Mouse (Mus musculus) CH12.LX (cell line): ENCODE measurements at regions not wholly inside any gene's neighbourhood (a gene's known extent, or its start where the extent isn't known, plus 50 kb on each side); places are given as distances from the start of the nearest gene placed in this dataset.

ENCODE experiments used
- CHD2 ChIP-seq: IDR thresholded peaks from 2 replicates; pipeline ENCODE4 v1.6.1; 2011; ENCODE audit warnings: low read length, improper control_type of control experiment
- CTCF ChIP-seq, 2 experiments: IDR thresholded peaks in 1 of 2; conservative IDR thresholded peaks in 1 of 2; 2 replicates each; pipeline ENCODE4 v1.5.1; 2011 to 2012; ENCODE audit warnings: low read depth in 2 of 2, low read length in 2 of 2, improper control_type of control experiment in 1 of 2, inconsistent platforms in 1 of 2, mild to moderate bottlenecking in 1 of 2, moderate library complexity in 1 of 2
- EP300 ChIP-seq: IDR thresholded peaks from 2 replicates; pipeline ENCODE4 v1.6.1; 2011; ENCODE audit warnings: low read length, improper control_type of control experiment
- ZNF384 ChIP-seq: IDR thresholded peaks from 2 replicates; pipeline ENCODE4 v1.6.1; 2012; ENCODE audit warnings: low read depth, low read length, improper control_type of control experiment, inconsistent platforms

DNA sequence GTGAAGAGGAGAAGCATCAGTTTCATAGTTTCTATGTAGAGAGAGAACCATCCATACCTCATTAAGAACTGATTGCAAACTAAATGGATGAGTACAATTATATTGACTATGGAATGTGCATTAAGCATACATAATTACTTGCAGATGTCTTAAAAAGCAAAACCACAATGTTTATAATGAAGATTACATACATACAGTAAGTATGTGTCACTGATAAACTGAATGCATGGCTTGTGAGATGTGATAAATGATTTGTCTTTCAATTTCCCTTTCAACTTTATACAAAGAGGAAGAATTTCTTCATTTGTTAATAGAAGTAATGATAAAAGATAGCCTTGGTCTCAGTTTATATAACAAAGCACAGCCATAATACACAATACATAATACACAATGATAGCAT is 1939.3 kb downstream of the 9330182O14Rik start:
- TF ChIP-seq CHD2, result no peak
- TF ChIP-seq ZNF384, result no peak
- TF ChIP-seq EP300, result no peak
- no peak for TF ChIP-seq CTCF (conservative IDR thresholded peaks at IDR 0.05 in 1 of 2, IDR thresholded peaks at IDR 0.05 in 1 of 2; ENCODE audit: low read depth in 2 of 2, low read length in 2 of 2)
